Mouse (Mus musculus): ENCODE measurements around the gene Pspn. TPM values are rescaled to one million over a fixed set of nuclear protein-coding genes. Genes with fewer than 3 reads are reported as not detected.

Gene Pspn
- total and polyA plus RNA-seq, 3 experiments, result 1.0 TPM; not detected in 2

DNA sequence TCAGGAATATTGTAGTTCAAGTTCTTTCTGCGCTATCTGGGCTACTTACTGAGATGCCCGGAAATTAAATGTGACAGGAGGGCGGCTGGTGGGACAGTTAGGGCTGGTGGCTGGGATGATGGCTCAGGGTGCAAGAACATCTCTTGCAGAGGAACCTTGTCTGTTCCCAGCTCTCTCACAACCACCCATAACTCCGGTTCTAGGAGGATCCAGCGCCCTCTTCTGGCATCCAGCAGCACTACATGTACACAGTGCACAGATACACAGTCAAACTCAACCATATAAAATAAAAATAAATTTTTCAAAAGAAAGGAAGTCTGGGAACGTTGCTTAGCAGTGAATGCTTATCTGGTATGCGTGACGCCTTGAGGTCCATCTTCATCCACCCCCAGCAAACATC lies 39.2 kb upstream of the Pspn start:
- Histone ChIP-seq H3K79me2 (ENCODE audit: control insufficient read depth, insufficient read depth, low read length, poor library complexity) (no peaks in the 10 kb centered on the region), H3K9ac (ENCODE audit: control insufficient read depth, low read depth, low read length, poor library complexity, severe bottlenecking) (no peak overlapping the region), H3K9me3 (replicated peaks; ENCODE audit: insufficient read depth, low read length) (no peaks in the 10 kb centered on the region), H3K27ac (ENCODE audit: control insufficient read depth, low read depth, low read length) (no peak overlapping the region), H3K27me3 (ENCODE audit: control insufficient read depth in 1 of 2, insufficient read depth in 2 of 2, low read length in 2 of 2) (no peaks in the 10 kb centered on the region), H3K4me3 (ENCODE audit: control insufficient read depth in 1 of 2, insufficient read depth in 1 of 2, low read depth in 2 of 2, low read length in 2 of 2) (no peak overlapping the region), H3K4me1 (ENCODE audit: control insufficient read depth in 1 of 2, insufficient read depth in 2 of 2, low read length in 2 of 2) (peaks cover 0 to 14% of the 10 kb centered on the region in 2 experiments; a peak in 2 of 4 replicates), H3K36me3 (ENCODE audit: control insufficient read depth in 1 of 2, insufficient read depth in 2 of 2, low read length in 2 of 2) (peaks cover 0 to 4% of the 10 kb centered on the region in 2 experiments; a peak in 2 of 4 replicates)
- DNase-seq (ENCODE audit: low read depth, low spot score), result peak; percentile 71
- TF ChIP-seq BHLHE40 (IDR thresholded peaks at IDR 0.05; ENCODE audit: borderline replicate concordance, low read depth, low read length) (0 out of 2 replicates have a peak, but pooled peaks have one; percentile 25), RAD21 (IDR thresholded peaks at IDR 0.05; ENCODE audit: low read depth, low read length) (peak; percentile 54), SMC3 (IDR thresholded peaks at IDR 0.05; ENCODE audit: low read depth, low read length) (peak; percentile 64), E2F4 (IDR thresholded peaks at IDR 0.05; ENCODE audit: borderline replicate concordance, low read depth, low read length) (no peak), CTCF (IDR thresholded peaks at IDR 0.05 in 2 of 3, conservative IDR thresholded peaks at IDR 0.05 in 1 of 3; ENCODE audit: control insufficient read depth in 1 of 3, insufficient read depth in 1 of 3, low read depth in 2 of 3, low read length in 3 of 3, poor library complexity in 1 of 3, severe bottlenecking in 1 of 3) (peak; percentile 64 to 74 (median 69)), SIN3A (IDR thresholded peaks at IDR 0.05; ENCODE audit: low read length) (peak; percentile 37; the same call in 1 of the 2 replicates), HCFC1 (IDR thresholded peaks at IDR 0.05; ENCODE audit: low read depth, low read length) (0 out of 2 replicates have a peak, but pooled peaks have one; percentile 35), USF1 (IDR thresholded peaks at IDR 0.05; ENCODE audit: low read depth, low read length) (0 out of 2 replicates have a peak, but pooled peaks have one; percentile 8), MEF2A (IDR thresholded peaks at IDR 0.05; ENCODE audit: extremely low read depth, insufficient replicate concordance, low read depth, low read length, poor library complexity, severe bottlenecking) (no peak)

GRCm38 (mm10) chr17:57032854-57033253 lies 33.0 kb upstream of the Pspn start:
- Histone ChIP-seq H3K27me3 (ENCODE audit: control insufficient read depth in 1 of 2, insufficient read depth in 2 of 2, low read length in 2 of 2) (no peaks in the 10 kb centered on the region), H3K9ac (ENCODE audit: control insufficient read depth, low read depth, low read length, poor library complexity, severe bottlenecking) (peak overlapping the region; percentile 83), H3K27ac (ENCODE audit: control insufficient read depth, low read depth, low read length) (no peak overlapping the region), H3K4me3 (ENCODE audit: control insufficient read depth in 1 of 2, insufficient read depth in 1 of 2, low read depth in 2 of 2, low read length in 2 of 2) (no peak overlapping the region; a peak in 1 of 4 replicates), H3K9me3 (replicated peaks; ENCODE audit: insufficient read depth, low read length) (no peaks in the 10 kb centered on the region), H3K79me2 (ENCODE audit: control insufficient read depth, insufficient read depth, low read length, poor library complexity) (peaks cover 33% of the 10 kb centered on the region), H3K36me3 (ENCODE audit: control insufficient read depth in 1 of 2, insufficient read depth in 2 of 2, low read length in 2 of 2) (peaks cover 2 to 10% of the 10 kb centered on the region in 2 experiments; a peak in 3 of 4 replicates), H3K4me1 (ENCODE audit: control insufficient read depth in 1 of 2, insufficient read depth in 2 of 2, low read length in 2 of 2) (peaks cover 0 to 18% of the 10 kb centered on the region in 2 experiments; a peak in 2 of 4 replicates)
- no peak for DNase-seq (ENCODE audit: low read depth, low spot score)
- TF ChIP-seq CTCF (IDR thresholded peaks at IDR 0.05 in 2 of 3, conservative IDR thresholded peaks at IDR 0.05 in 1 of 3; ENCODE audit: control insufficient read depth in 1 of 3, insufficient read depth in 1 of 3, low read depth in 2 of 3, low read length in 3 of 3, poor library complexity in 1 of 3, severe bottlenecking in 1 of 3), result no peak

- Histone ChIP-seq H3K27ac (ENCODE audit: control insufficient read depth, low read depth, low read length) (peak overlapping the region; percentile 68), H3K36me3 (ENCODE audit: control insufficient read depth in 1 of 2, insufficient read depth in 2 of 2, low read length in 2 of 2) (peaks cover 2 to 10% of the 10 kb centered on the region in 2 experiments; a peak in 3 of 4 replicates), H3K27me3 (ENCODE audit: control insufficient read depth in 1 of 2, insufficient read depth in 2 of 2, low read length in 2 of 2) (no peaks in the 10 kb centered on the region), H3K4me3 (ENCODE audit: control insufficient read depth in 1 of 2, insufficient read depth in 1 of 2, low read depth in 2 of 2, low read length in 2 of 2) (peak overlapping the region; percentile 37 to 59), H3K9me3 (replicated peaks; ENCODE audit: insufficient read depth, low read length) (no peaks in the 10 kb centered on the region), H3K9ac (ENCODE audit: control insufficient read depth, low read depth, low read length, poor library complexity, severe bottlenecking) (peak overlapping the region; percentile 83), H3K4me1 (ENCODE audit: control insufficient read depth in 1 of 2, insufficient read depth in 2 of 2, low read length in 2 of 2) (peaks cover 0 to 18% of the 10 kb centered on the region in 2 experiments; a peak in 2 of 4 replicates), H3K79me2 (ENCODE audit: control insufficient read depth, insufficient read depth, low read length, poor library complexity) (peaks cover 38% of the 10 kb centered on the region)
- peak; percentile 100 for DNase-seq (ENCODE audit: low read depth, low spot score)
- TF ChIP-seq ETS1 (IDR thresholded peaks at IDR 0.05; ENCODE audit: low read depth, low read length) (no peak), MAX (IDR thresholded peaks at IDR 0.05; ENCODE audit: low read length) (peak; percentile 94), HCFC1 (IDR thresholded peaks at IDR 0.05; ENCODE audit: low read depth, low read length) (peak; percentile 59), NRF1 (IDR thresholded peaks at IDR 0.05; ENCODE audit: insufficient read depth, low read depth, low read length, poor library complexity, severe bottlenecking) (peak; percentile 59), MYB (IDR thresholded peaks at IDR 0.05; ENCODE audit: low read depth, low read length) (no peak), NELFE (IDR thresholded peaks at IDR 0.05; ENCODE audit: low read depth, low read length) (peak; percentile 76), CHD1 (IDR thresholded peaks at IDR 0.05; ENCODE audit: low read depth, low read length) (no peak), POLR2AphosphoS5 (IDR thresholded peaks at IDR 0.05; ENCODE audit: borderline replicate concordance, low read depth, low read length) (peak; percentile 84; the same call in 1 of the 2 replicates), CHD2 (IDR thresholded peaks at IDR 0.05; ENCODE audit: low read length) (peak; percentile 93), MEF2A (IDR thresholded peaks at IDR 0.05; ENCODE audit: extremely low read depth, insufficient replicate concordance, low read depth, low read length, poor library complexity, severe bottlenecking) (no peak), KAT2A (conservative IDR thresholded peaks at IDR 0.05; ENCODE audit: low read depth, low read length) (peak; percentile 22; the same call in 1 of the 2 replicates), GABPA (IDR thresholded peaks at IDR 0.05; ENCODE audit: low read depth, low read length) (no peak), MAZ (IDR thresholded peaks at IDR 0.05; ENCODE audit: low read depth, low read length) (no peak), MYC (IDR thresholded peaks at IDR 0.05; ENCODE audit: low read depth, low read length) (no peak; the same call in 1 of the 2 replicates), BHLHE40 (IDR thresholded peaks at IDR 0.05; ENCODE audit: borderline replicate concordance, low read depth, low read length) (no peak), ZMIZ1 (IDR thresholded peaks at IDR 0.05; ENCODE audit: low read depth, low read length) (no peak)
Measured at GRCm38 (mm10) chr17:57031661-57032420, 32.0 kb upstream of the Pspn start.
